Mouse (Mus musculus) bone marrow macrophage, adult 2 months (primary cell): Measurements from ENCODE around the gene Ms4a2. TPM values are rescaled to one million over a fixed set of nuclear protein-coding genes. Genes with fewer than 3 reads are reported as not detected.
A peak's percentile ranks its signal among the peaks of the same experiment; 100 is the strongest.

Experiments
- H3K27ac ChIP-seq: 2 replicates; pipeline ENCODE4 v1.5.1; 2012; ENCODE audit warnings: low read depth, low read length; ENCODE audit not compliant: insufficient read depth
- H3K4me1 ChIP-seq: 2 replicates; pipeline ENCODE4 v1.6.1; 2012; ENCODE audit warnings: low read length; ENCODE audit not compliant: control insufficient read depth, insufficient read depth
- H3K4me3 ChIP-seq: 2 replicates; pipeline ENCODE4 v1.5.1; 2012; ENCODE audit warnings: mild to moderate bottlenecking, low read length, moderate library complexity; ENCODE audit not compliant: insufficient read depth
- CTCF ChIP-seq: IDR thresholded peaks from 2 replicates; pipeline ENCODE4 v1.5.1; 2012; ENCODE audit warnings: low read depth, mild to moderate bottlenecking, low read length, moderate library complexity
- POLR2A ChIP-seq: IDR thresholded peaks from 2 replicates; pipeline ENCODE4 v1.6.1; 2012; ENCODE audit warnings: mild to moderate bottlenecking, low read depth, low read length, borderline replicate concordance
- polyA plus RNA-seq: library from polyadenylated mRNA; stranded (reverse); fragments of >200 nt; gene quantifications from 2 replicates; pipeline ENCODE4 v1.2.4, GENCODE M21; 2012; ENCODE audit not compliant: missing spikeins, insufficient read depth, insufficient read length

Ms4a2 gene
- polyA plus RNA-seq, 1 experiment: not detected

GRCm38 (mm10) chr19:11602026-11602425, 21.5 kb downstream of the Ms4a2 start:
- Histone ChIP-seq H3K4me3 (no peak overlapping the region), H3K27ac (no peak overlapping the region), H3K4me1 (peaks cover 23% of the 10 kb centered on the region)
- TF ChIP-seq POLR2A (no peak), CTCF (peak; percentile 42)

- Histone ChIP-seq H3K27ac (no peak overlapping the region), H3K4me1 (peaks cover 23% of the 10 kb centered on the region), H3K4me3 (no peak overlapping the region)
- TF ChIP-seq CTCF (no peak), POLR2A (no peak)
Observed at GRCm38 (mm10) chr19:11601349-11601748, 22.2 kb downstream of the Ms4a2 start.

GRCm38 (mm10) chr19:11589891-11590449, 33.5 kb downstream of the Ms4a2 start:
- Histone ChIP-seq H3K4me1 (peaks cover 16% of the 10 kb centered on the region), H3K4me3 (no peak overlapping the region), H3K27ac (no peak overlapping the region)
- TF ChIP-seq CTCF (no peak), POLR2A (no peak)

GRCm38 (mm10) chr19:11589205-11589604, 34.3 kb downstream of the Ms4a2 start:
- TF ChIP-seq CTCF (no peak), POLR2A (no peak)
- Histone ChIP-seq H3K4me3 (no peak overlapping the region), H3K27ac (no peak overlapping the region), H3K4me1 (peaks cover 16% of the 10 kb centered on the region)

- no peak for TF ChIP-seq CTCF
- TF ChIP-seq POLR2A: no peak
- Histone ChIP-seq H3K4me3 (no peak overlapping the region), H3K27ac (no peak overlapping the region)
Observed at GRCm38 (mm10) chr19:11574965-11575364, 48.6 kb downstream of the Ms4a2 start.

More at GRCm38 (mm10) chr19:11574965-11575364, 48.6 kb downstream of the Ms4a2 start:
- H3K4me1 ChIP-seq: no peaks in the 10 kb centered on the region

Other genes with a start within 250 kb of the Ms4a2 start
- gene Ms4a4a, start 248.2 kb downstream of the Ms4a2 start, polyA plus RNA-seq: 434 TPM in 2 replicates
- gene Ms4a4c, start 218.9 kb downstream of the Ms4a2 start, polyA plus RNA-seq: 49.2 and 54.0 TPM in 2 replicates
- 5.6 and 8.4 TPM in 2 replicates for gene Ms4a4b, start 180.2 kb downstream of the Ms4a2 start, polyA plus RNA-seq
- gene Ms4a6c, start 154.4 kb downstream of the Ms4a2 start, polyA plus RNA-seq: 610 and 628 TPM in 2 replicates
- 13.4 and 15.4 TPM in 2 replicates for gene Gm8369, start 137.8 kb downstream of the Ms4a2 start, polyA plus RNA-seq
- gene Ms4a6b, start 107.2 kb downstream of the Ms4a2 start, polyA plus RNA-seq: 338 and 351 TPM in 2 replicates
- not detected in 2 replicates for gene Ms4a4d, start 86.9 kb downstream of the Ms4a2 start, polyA plus RNA-seq
- 323 and 344 TPM in 2 replicates for gene Ms4a6d, start 18.9 kb downstream of the Ms4a2 start, polyA plus RNA-seq
- not detected in 2 replicates for gene Ms4a3, start 17.1 kb upstream of the Ms4a2 start, polyA plus RNA-seq
- not detected in 2 replicates for gene Oosp2, start 36.8 kb upstream of the Ms4a2 start, polyA plus RNA-seq
- not detected in 2 replicates for gene Oosp1, start 67.4 kb upstream of the Ms4a2 start, polyA plus RNA-seq
- gene Oosp3, start 73.3 kb upstream of the Ms4a2 start, polyA plus RNA-seq: not detected in 2 replicates
- gene Gif, start 123.8 kb upstream of the Ms4a2 start, polyA plus RNA-seq: not detected in 2 replicates
- gene Mrpl16, start 146.7 kb upstream of the Ms4a2 start, polyA plus RNA-seq: 19.2 and 20.8 TPM in 2 replicates
- 23.1 and 28.0 TPM in 2 replicates for gene Stx3, start 195.7 kb upstream of the Ms4a2 start, polyA plus RNA-seq
- not detected in 2 replicates for gene Olfr1417, start 215.5 kb upstream of the Ms4a2 start, polyA plus RNA-seq
- gene Olfr1418, start 237.3 kb upstream of the Ms4a2 start, polyA plus RNA-seq: not detected in 2 replicates